Mouse (Mus musculus) left cerebral cortex, postnatal 14 days (tissue): ENCODE measurements at regions not wholly inside any gene's neighbourhood (a gene's known extent, or its start where the extent isn't known, plus 50 kb on each side); places are given as distances from the start of the nearest gene placed in this dataset.

Experiments
- DNase-seq, 2 experiments: peaks; one replicate each; pipeline ENCODE4 v3.0.0; 2021 to 2022; ENCODE audit warnings: low spot score in 2 of 2, mixed read lengths in 1 of 2
- intact Hi-C: fragments of 180-260 bp; cut with DNase I; formaldehyde crosslinking; loops from one replicate; pipeline ENCODE4 v1.15.1; 2025

GRCm38 (mm10) chr19:13980988-13981630, 67.8 kb downstream of the Olfr1505 start:
- intact Hi-C loops, result loop anchor here (10.0 kb wide), 6 partner anchors 614 to 2004 kb away; partner anchors contain the start of genes Cep78 and Tle4
- DNase-seq, result peak; percentile 47 to 73

- intact Hi-C loops, result loop anchor here (10.0 kb wide), 6 partner anchors 612 to 2002 kb away; partner anchors contain the start of genes Cep78 and Tle4
- no peak for DNase-seq
These were observed 69.5 kb downstream of the Olfr1505 start for GRCm38 (mm10) chr19:13982823-13983222.
